Mouse (Mus musculus): ENCODE data around the gene Gde1.

GRCm38 (mm10) chr7:118676826-118677225 lies 28.8 kb downstream of the Gde1 start:
- TF ChIP-seq CTCF (IDR thresholded peaks at IDR 0.05; ENCODE audit: insufficient read depth, low read depth, low read length) (no peak), POLR2A (IDR thresholded peaks at IDR 0.05; ENCODE audit: insufficient read depth, low read depth, low read length) (no peak)
